8 mouse cellular contexts compared by ENCODE assay signal in genomic region chr11:9117358-9118049, GRCm38 (mm10). TPM values are rescaled to one million over a fixed set of nuclear protein-coding genes. Genes with fewer than 3 reads are reported as not detected.
DNase-seq lines count a peak whose midpoint lies in the region; ATAC-seq and TF ChIP-seq lines count a peak whose summit lies in the region.

No protein-coding gene starts in this region.

- peak overlapping the region; percentile 45 for H3K4me3 ChIP-seq in cerebellum, adult 2 months (replicated peaks; ENCODE audit: insufficient read depth, low read depth, low read length)
- H3K4me3 ChIP-seq in hindbrain, embryonic 13.5 days = peak overlapping the region; percentile 48
- no peak overlapping the region; the same call in 1 of the 2 replicates for H3K4me3 ChIP-seq in liver, adult 2 months (ENCODE audit: insufficient read depth, low read depth, low read length)
- peak overlapping the region; percentile 49 for H3K4me3 ChIP-seq in midbrain, embryonic 16.5 days (ENCODE audit: low read depth, low read length)

- H3K79me2 ChIP-seq in liver, adult 2 months (ENCODE audit: control insufficient read depth, insufficient read depth, low read length) = no peaks in the 10 kb centered on the region

- peak overlapping the region; percentile 99 for H3K4me2 ChIP-seq in hindbrain, embryonic 13.5 days
- H3K4me2 ChIP-seq in midbrain, embryonic 16.5 days (ENCODE audit: low read length) = peak overlapping the region; percentile 99

- 11% methylated on average over 13 of the region's 13 CpGs for WGBS in cerebellum, adult 2 months
- WGBS in hindbrain, embryonic 13.5 days = 4% methylated on average over 13 of the region's 13 CpGs
- WGBS in liver, adult 2 months = 6% methylated on average over 13 of the region's 13 CpGs
- 5% methylated on average over 13 of the region's 13 CpGs for WGBS in midbrain, embryonic 16.5 days

- POLR2A ChIA-PET in Patski (lab: Charles Lee) = no interaction called here

- DNase-seq in Patski (ENCODE audit: low read depth, low spot score) = no peak
- peak; percentile 53 to 76 for DNase-seq in cerebellum, adult 2 months
- DNase-seq in forelimb bud, embryonic 11.5 days (ENCODE audit: low read depth, low spot score) = peak; percentile 14
- peak; percentile 73 for DNase-seq in liver, adult 2 months (ENCODE audit: extremely low read depth, low read depth, low spot score)
- DNase-seq in layer of hippocampus, postnatal 25 days (ENCODE audit: extremely low spot score in 1 of 2, low spot score in 1 of 2) = no peak
- no peak for DNase-seq in B cell, adult 2 months

- CTCF ChIA-PET in Patski (lab: Charles Lee) = interaction anchor here (1.0 kb wide), 2 partner anchors 17 to 113 kb away, joined by 3 read pairs; no protein-coding TSS in a partner anchor

- TF ChIP-seq POLR2A in cerebellum, adult 2 months (IDR thresholded peaks at IDR 0.05; ENCODE audit: borderline replicate concordance, insufficient read depth, low read length) = no peak
- TF ChIP-seq POLR2A in liver, adult 2 months (IDR thresholded peaks at IDR 0.05; ENCODE audit: extremely low read depth, insufficient read depth, low read length) = no peak

- H3K4me1 ChIP-seq in cerebellum, adult 2 months (ENCODE audit: control insufficient read depth, insufficient read depth, low read length) = no peaks in the 10 kb centered on the region
- H3K4me1 ChIP-seq in hindbrain, embryonic 13.5 days (replicated peaks) = peaks cover 28% of the 10 kb centered on the region
- H3K4me1 ChIP-seq in liver, adult 2 months (ENCODE audit: control insufficient read depth, insufficient read depth, low read length) = peaks cover 7% of the 10 kb centered on the region; the same call in 1 of the 2 replicates
- H3K4me1 ChIP-seq in midbrain, embryonic 16.5 days (ENCODE audit: control insufficient read depth, insufficient read depth, low read length) = peaks cover 25% of the 10 kb centered on the region

- TF ChIP-seq CTCF in Patski (IDR thresholded peaks at IDR 0.05) = no peak
- TF ChIP-seq CTCF in cerebellum, adult 2 months (IDR thresholded peaks at IDR 0.05; ENCODE audit: borderline replicate concordance, insufficient read depth, low read depth, low read length) = no peak
- TF ChIP-seq CTCF in liver, adult 2 months (IDR thresholded peaks at IDR 0.05; ENCODE audit: low read depth, low read length) = no peak

- H3K9ac ChIP-seq in hindbrain, embryonic 13.5 days = no peak overlapping the region
- H3K9ac ChIP-seq in liver, adult 2 months (ENCODE audit: low read depth, low read length) = no peak overlapping the region
- 0 out of 2 replicates have a peak overlapping the region, but pooled peaks have one; percentile 10 for H3K9ac ChIP-seq in midbrain, embryonic 16.5 days (ENCODE audit: low read depth, low read length)

- in situ Hi-C loops in Patski (cut with MboI; ENCODE audit: low pct_unique_long_range_greater_than_20kb) = no loop called here

- H3K9me3 ChIP-seq in hindbrain, embryonic 13.5 days = no peaks in the 10 kb centered on the region
- H3K9me3 ChIP-seq in midbrain, embryonic 16.5 days (replicated peaks; ENCODE audit: control insufficient read depth, low read length, poor library complexity, severe bottlenecking) = no peaks in the 10 kb centered on the region

- H3K27me3 ChIP-seq in Patski = peaks cover 26% of the 10 kb centered on the region
- H3K27me3 ChIP-seq in cerebellum, adult 2 months (ENCODE audit: control insufficient read depth, insufficient read depth, low read length) = no peaks in the 10 kb centered on the region; the same call in 1 of the 2 replicates
- H3K27me3 ChIP-seq in hindbrain, embryonic 13.5 days = peaks cover 64% of the 10 kb centered on the region
- H3K27me3 ChIP-seq in liver, adult 2 months (ENCODE audit: control insufficient read depth, insufficient read depth, low read length) = no peaks in the 10 kb centered on the region
- peaks cover 35% of the 10 kb centered on the region for H3K27me3 ChIP-seq in midbrain, embryonic 16.5 days (ENCODE audit: control insufficient read depth, insufficient read depth, low read depth, low read length)

- peak; percentile 100 for ATAC-seq in Patski
- ATAC-seq in hindbrain, embryonic 13.5 days (ENCODE audit: low FRiP score) = peak; percentile 57
- peak; percentile 54 for ATAC-seq in midbrain, embryonic 16.5 days

- H3K27ac ChIP-seq in cerebellum, adult 2 months (ENCODE audit: insufficient read depth, low read length) = no peak overlapping the region
- no peak overlapping the region for H3K27ac ChIP-seq in hindbrain, embryonic 13.5 days
- no peak overlapping the region for H3K27ac ChIP-seq in liver, adult 2 months (replicated peaks; ENCODE audit: insufficient read depth, low read depth, low read length)
- H3K27ac ChIP-seq in midbrain, embryonic 16.5 days (ENCODE audit: low read length) = no peak overlapping the region

- H3K36me3 ChIP-seq in hindbrain, embryonic 13.5 days = no peaks in the 10 kb centered on the region
- no peaks in the 10 kb centered on the region for H3K36me3 ChIP-seq in liver, adult 2 months (ENCODE audit: control insufficient read depth, insufficient read depth, low read length)
- no peaks in the 10 kb centered on the region for H3K36me3 ChIP-seq in midbrain, embryonic 16.5 days (ENCODE audit: control insufficient read depth, insufficient read depth, low read length)

RNA-seq across cellular contexts. Expression of gene Upp1, which starts 0.4 kb away (rescaled TPM):
- 34.6 TPM for polyA plus RNA-seq in Patski (2021)
- 1.3 and 2.5 TPM in 2 replicates for polyA plus RNA-seq in cerebellum, adult 2 months (2012; rRNA removed)
- 2.0 and 2.8 TPM in 2 replicates for polyA plus RNA-seq in hindbrain, embryonic 13.5 days (2015; fragmentation: Nextera tagmentation; extraction: Ambion mirVana)
- total RNA-seq in liver, adult 2 months (2014; rRNA removed) = 5.1 and 5.6 TPM in 2 replicates
- 2.1 and 3.2 TPM in 2 replicates for polyA plus RNA-seq in liver, adult 2 months (2012; rRNA removed)
- 1.8 and 2.4 TPM in 2 replicates for polyA plus RNA-seq in midbrain, embryonic 16.5 days (2015; fragmentation: Nextera tagmentation; extraction: Ambion mirVana)
- 1 to 10 TPM; 2.5 to 4.6 TPM for total RNA-seq in layer of hippocampus, postnatal 25 days (2021)

Comparison
In these comparisons a context has a peak if more than half of its experiments do, and no peak if none do; other contexts are left out.
1. DNase-seq: peak in cerebellum, adult 2 months (2 of 2), forelimb bud, embryonic 11.5 days (single experiment) and liver, adult 2 months (single experiment); none in Patski (single experiment), layer of hippocampus, postnatal 25 days (0 of 2) and B cell, adult 2 months (0 of 2).
2. Peak in every context shown above with its lines, with median percentiles within 50 percentile points of each other: ATAC-seq.